In genomic region chr2:36201756-36202610, GRCm38 (mm10) we compare ENCODE assay signal across 8 mouse cellular contexts. TPM values are rescaled to one million over a fixed set of nuclear protein-coding genes. Genes with fewer than 3 reads are reported as not detected.
DNase-seq lines count a peak whose midpoint lies in the region; ATAC-seq and TF ChIP-seq lines count a peak whose summit lies in the region.

No protein-coding gene starts in this region.

- H3K4me2 ChIP-seq in forebrain, postnatal 0 days (ENCODE audit: low read depth), result peak overlapping the region; percentile 70
- H3K4me2 ChIP-seq in liver, postnatal 0 days (ENCODE audit: low read depth, low read length), result peak overlapping the region; percentile 82

- H3K4me1 ChIP-seq in forebrain, postnatal 0 days (ENCODE audit: insufficient read depth), result peaks cover 16% of the 10 kb centered on the region
- H3K4me1 ChIP-seq in liver, postnatal 0 days (ENCODE audit: insufficient read depth), result peaks cover 40% of the 10 kb centered on the region

- H3K4me3 ChIP-seq in forebrain, postnatal 0 days (ENCODE audit: low read depth, low read length), result peak overlapping the region; percentile 37
- peak overlapping the region; percentile 45; the same call in 1 of the 2 replicates for H3K4me3 ChIP-seq in liver, postnatal 0 days (ENCODE audit: low read depth, low read length)

- peak overlapping the region; percentile 54 for H3K9ac ChIP-seq in forebrain, postnatal 0 days
- no peak overlapping the region for H3K9ac ChIP-seq in liver, postnatal 0 days (replicated peaks)

- WGBS in forebrain, postnatal 0 days, result 23% methylated on average over 18 of the region's 18 CpGs
- WGBS in liver, postnatal 0 days (ENCODE audit: insufficient replicate concordance), result 25% methylated on average over 18 of the region's 18 CpGs

- TF ChIP-seq EP300 in liver, postnatal 0 days (IDR thresholded peaks at IDR 0.05; ENCODE audit: low read depth), result no peak

- peak overlapping the region; percentile 81 for H3K27ac ChIP-seq in forebrain, postnatal 0 days (ENCODE audit: low read depth, low read length)
- H3K27ac ChIP-seq in liver, postnatal 0 days (ENCODE audit: low read depth), result no peak overlapping the region

- peak; percentile 16 for DNase-seq in embryo, embryonic 11 days
- no peak for DNase-seq in embryo, embryonic 10 days (ENCODE audit: low spot score)
- DNase-seq in CD4-positive, CD25-positive, alpha-beta regulatory T cell, adult 2 months (ENCODE audit: low read depth, low spot score), result peak; percentile 13
- peak; percentile 36 for DNase-seq in forebrain, postnatal 0 days
- DNase-seq in liver, postnatal 0 days, result no peak
- no peak for DNase-seq in spleen, adult 12 weeks (ENCODE audit: low spot score)
- no peak for DNase-seq in layer of hippocampus, adult 18-20 months (ENCODE audit: low spot score in 2 of 2)

- H3K9me3 ChIP-seq in forebrain, postnatal 0 days (ENCODE audit: low read length), result no peaks in the 10 kb centered on the region
- H3K9me3 ChIP-seq in liver, postnatal 0 days (ENCODE audit: low read length), result no peaks in the 10 kb centered on the region

- ATAC-seq in forebrain, postnatal 0 days, result no peak
- no peak for ATAC-seq in liver, postnatal 0 days
- ATAC-seq in cerebellum, adult (ENCODE audit: insufficient number of reproducible peaks, low FRiP score, low TSS enrichment), result no peak

- H3K36me3 ChIP-seq in forebrain, postnatal 0 days (ENCODE audit: insufficient read depth), result no peaks in the 10 kb centered on the region
- no peaks in the 10 kb centered on the region for H3K36me3 ChIP-seq in liver, postnatal 0 days (replicated peaks; ENCODE audit: insufficient read depth, low read length)

- TF ChIP-seq CTCF in forebrain, postnatal 0 days (IDR thresholded peaks at IDR 0.05; ENCODE audit: low read depth), result no peak
- no peak for TF ChIP-seq CTCF in liver, postnatal 0 days (IDR thresholded peaks at IDR 0.05; ENCODE audit: low read depth)

- no peaks in the 10 kb centered on the region; the same call in 1 of the 2 replicates for H3K27me3 ChIP-seq in forebrain, postnatal 0 days (ENCODE audit: insufficient read depth, low read length)
- H3K27me3 ChIP-seq in liver, postnatal 0 days (ENCODE audit: insufficient read depth, low read length), result peaks cover 36% of the 10 kb centered on the region

RNA-seq across cellular contexts. Expression of gene Ptgs1, which starts 28.2 kb away (rescaled TPM):
- total RNA-seq in forebrain, postnatal 0 days (2014; rRNA removed), result 4.9 and 6.6 TPM in 2 replicates
- polyA plus RNA-seq in forebrain, postnatal 0 days (2015; fragmentation: Nextera tagmentation; extraction: Ambion mirVana), result 4.4 and 5.5 TPM in 2 replicates
- 24.7 and 25.3 TPM in 2 replicates for polyA plus RNA-seq in liver, postnatal 0 days (2015; fragmentation: Nextera tagmentation; extraction: Ambion mirVana)
- total RNA-seq in layer of hippocampus, adult 18-20 months (2021), result 10 to 100 TPM; 17.9 to 18.0 TPM

Comparison
In these comparisons a context has a peak if more than half of its experiments do, and no peak if none do; other contexts are left out.
1. DNase-seq: peak in embryo, embryonic 11 days (single experiment), CD4-positive, CD25-positive, alpha-beta regulatory T cell, adult 2 months (single experiment) and forebrain, postnatal 0 days (single experiment); none in embryo, embryonic 10 days (single experiment), liver, postnatal 0 days (single experiment), spleen, adult 12 weeks (single experiment) and layer of hippocampus, adult 18-20 months (0 of 2).